Mouse (Mus musculus) heart, postnatal 36 days (tissue): ENCODE measurements around the gene Vps11. TPM values are rescaled to one million over a fixed set of nuclear protein-coding genes. Genes with fewer than 3 reads are reported as not detected.
"Not testable (repeated sequence)": the region's sequence is repeated elsewhere in the genome, so short reads cannot be mapped to it uniquely, and the experiment has no call there.

ENCODE experiments used
- DNase-seq, 2 experiments: peaks; one replicate each; pipeline ENCODE4 v3.0.0; 2021 to 2022
- intact Hi-C: fragments of 180-260 bp; cut with DNase I; formaldehyde crosslinking; loops from one replicate; pipeline ENCODE4 v1.15.1; 2025
- total RNA-seq, 2 experiments: library from RNA; stranded (reverse); gene quantifications; 2 replicates each; pipeline ENCODE4 v1.2.3; 2021

The Vps11 gene
- total RNA-seq, 2 experiments from 2014 or later: 16.8 to 18.8 TPM

- no peak for DNase-seq
- intact Hi-C loops: no loop called here
Measured at GRCm38 (mm10) chr9:44378153-44378730, 16.8 kb upstream of the Vps11 start.

- DNase-seq, intact Hi-C loops: not testable (repeated sequence)
Measured at GRCm38 (mm10) chr9:44377335-44377734, 15.9 kb upstream of the Vps11 start.

GRCm38 (mm10) chr9:44376141-44376540 is 14.7 kb upstream of the Vps11 start:
- DNase-seq: no peak
- intact Hi-C loops: no loop called here

- DNase-seq: no peak
- intact Hi-C loops: no loop called here
Measured at GRCm38 (mm10) chr9:44373386-44373785, 11.9 kb upstream of the Vps11 start.

GRCm38 (mm10) chr9:44364480-44364879 is 3.0 kb upstream of the Vps11 start:
- intact Hi-C loops: no loop called here
- DNase-seq: no peak

GRCm38 (mm10) chr9:44361931-44362330 is 461 bp upstream of the Vps11 start:
- intact Hi-C loops, DNase-seq: not testable (repeated sequence)

GRCm38 (mm10) chr9:44357207-44357606 is 4.3 kb downstream of the Vps11 start:
- intact Hi-C loops: loop anchor here (5.0 kb wide), 1 partner anchor 110 kb away; no protein-coding TSS in a partner anchor
- DNase-seq: no peak

- DNase-seq: no peak
- intact Hi-C loops: no loop called here
Measured at GRCm38 (mm10) chr9:44353142-44353541, 8.3 kb downstream of the Vps11 start.

- intact Hi-C loops: no loop called here
- no peak for DNase-seq
Measured at GRCm38 (mm10) chr9:44352337-44352736, 9.1 kb downstream of the Vps11 start.

- no peak for DNase-seq
- intact Hi-C loops: no loop called here
Measured at GRCm38 (mm10) chr9:44351396-44351795, 10.1 kb downstream of the Vps11 start.

GRCm38 (mm10) chr9:44348546-44348945 is 12.9 kb downstream of the Vps11 start:
- DNase-seq: no peak
- intact Hi-C loops: no loop called here

- no peak for DNase-seq
- intact Hi-C loops: no loop called here
Measured at GRCm38 (mm10) chr9:44347621-44348020, 13.8 kb downstream of the Vps11 start.

GRCm38 (mm10) chr9:44347166-44347565 is 14.3 kb downstream of the Vps11 start:
- no peak for DNase-seq
- intact Hi-C loops: no loop called here

GRCm38 (mm10) chr9:44345570-44346433 is 15.7 kb downstream of the Vps11 start:
- intact Hi-C loops: no loop called here
- DNase-seq: no peak

- intact Hi-C loops: loop anchor here (5.0 kb wide), 1 partner anchor 37 kb away; the partner anchor contains the start of gene Hinfp
- peak; percentile 94 to 97 for DNase-seq
Measured at GRCm38 (mm10) chr9:44343781-44344421, 17.6 kb downstream of the Vps11 start, which contains the start of gene Hmbs. Hmbs (minus strand) TSS chr9:44344228.

- peak in 1 of 2 experiments; percentile 48 for DNase-seq
- intact Hi-C loops: loop anchor here (5.0 kb wide), 1 partner anchor 36 kb away; the partner anchor contains the start of gene Hinfp
Measured at GRCm38 (mm10) chr9:44343290-44343689, 18.2 kb downstream of the Vps11 start.

GRCm38 (mm10) chr9:44342605-44343004 is 18.9 kb downstream of the Vps11 start:
- intact Hi-C loops: loop anchor here (5.0 kb wide), 1 partner anchor 35 kb away; the partner anchor contains the start of gene Hinfp
- DNase-seq: no peak

GRCm38 (mm10) chr9:44342173-44342572 is 19.3 kb downstream of the Vps11 start:
- no peak for DNase-seq
- intact Hi-C loops: loop anchor here (5.0 kb wide), 1 partner anchor 35 kb away; the partner anchor contains the start of gene Hinfp

- intact Hi-C loops: loop anchor here (5.0 kb wide), 1 partner anchor 34 kb away; the partner anchor contains the start of gene Hinfp
Measured at GRCm38 (mm10) chr9:44341487-44341886, 20.0 kb downstream of the Vps11 start.

GRCm38 (mm10) chr9:44338574-44338973 is 22.9 kb downstream of the Vps11 start:
- no peak for DNase-seq
- intact Hi-C loops: loop anchor here (5.0 kb wide), 1 partner anchor 46 kb away; no protein-coding TSS in a partner anchor

More at GRCm38 (mm10) chr9:44341487-44341886, 20.0 kb downstream of the Vps11 start:
- no peak for DNase-seq
